Mouse (Mus musculus): ENCODE measurements around the gene Txndc2.
A peak's percentile ranks its signal among the peaks of the same experiment; 100 is the strongest.

The Txndc2 gene

GRCm38 (mm10) chr17:65613463-65614412 lies 28.2 kb downstream of the Txndc2 start, which contains the start of gene Vapa:
TSS of gene Vapa (minus strand) at chr17:65613555.
- peak; percentile 89 for ATAC-seq (ENCODE audit: insufficient number of reproducible peaks, low FRiP score, low TSS enrichment)

DNA sequence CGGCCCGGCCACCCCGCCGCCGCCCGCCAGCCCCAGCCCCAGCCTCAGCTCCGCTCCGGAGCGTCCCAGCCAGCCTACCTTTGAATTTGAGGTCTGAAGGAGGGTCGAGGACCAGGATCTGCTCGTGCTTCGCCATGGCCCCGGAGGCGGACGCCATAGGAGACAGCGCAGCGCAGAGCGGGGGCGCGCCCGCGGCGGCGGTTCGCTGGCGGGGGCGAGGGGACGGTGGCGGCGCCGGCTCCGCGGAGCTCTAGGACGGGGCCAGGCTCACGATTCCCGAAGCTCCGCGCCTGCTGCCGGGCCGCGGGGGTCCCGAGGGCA lies 28.9 kb downstream of the Txndc2 start:
- no peak; the same call in 1 of the 2 replicates for ATAC-seq (ENCODE audit: insufficient number of reproducible peaks, low FRiP score, low TSS enrichment)

GRCm38 (mm10) chr17:65612391-65613141 lies 29.4 kb downstream of the Txndc2 start:
- ATAC-seq (ENCODE audit: insufficient number of reproducible peaks, low FRiP score, low TSS enrichment) = peak; percentile 28

- ATAC-seq (ENCODE audit: insufficient number of reproducible peaks, low FRiP score, low TSS enrichment) = no peak
Measured at GRCm38 (mm10) chr17:65611721-65612120, 30.2 kb downstream of the Txndc2 start.

DNA sequence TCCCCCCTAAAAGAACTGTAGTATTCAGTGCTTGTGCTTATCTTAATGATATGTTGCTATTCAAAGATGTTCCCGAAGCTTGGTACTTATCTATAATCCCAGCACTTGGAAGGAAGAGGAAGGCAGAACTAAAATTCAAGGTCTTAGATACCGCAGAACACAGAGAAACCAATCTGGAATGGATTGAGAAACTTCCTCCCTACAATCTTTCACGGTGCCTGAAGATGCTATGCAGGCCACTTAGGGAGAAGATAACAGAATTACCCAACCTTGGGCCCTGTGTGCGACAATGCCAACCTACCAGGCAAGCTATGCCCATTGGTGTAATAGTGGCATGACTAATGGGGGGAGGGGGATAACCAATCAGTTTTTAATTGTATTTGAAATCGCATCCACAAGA lies 33.2 kb downstream of the Txndc2 start:
- no peak for ATAC-seq (ENCODE audit: insufficient number of reproducible peaks, low FRiP score, low TSS enrichment)

DNA sequence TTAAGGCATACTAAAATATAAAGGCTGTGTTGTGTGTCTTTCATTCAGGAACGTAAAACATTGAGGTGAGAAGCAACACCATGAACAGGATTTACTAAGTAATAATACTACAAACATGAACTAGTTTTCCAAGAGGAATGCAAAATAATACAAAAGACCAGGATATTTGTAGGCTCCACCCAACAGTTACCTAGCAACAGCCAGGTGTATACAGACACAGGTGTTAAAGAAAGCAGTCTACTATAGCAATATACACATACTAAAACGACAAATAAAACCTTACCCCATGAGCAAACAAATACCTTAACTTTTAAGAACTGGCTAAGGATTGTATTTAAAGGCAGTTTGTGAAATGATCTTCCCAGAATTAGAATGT lies 33.7 kb downstream of the Txndc2 start:
- ATAC-seq (ENCODE audit: insufficient number of reproducible peaks, low FRiP score, low TSS enrichment) = no peak

DNA sequence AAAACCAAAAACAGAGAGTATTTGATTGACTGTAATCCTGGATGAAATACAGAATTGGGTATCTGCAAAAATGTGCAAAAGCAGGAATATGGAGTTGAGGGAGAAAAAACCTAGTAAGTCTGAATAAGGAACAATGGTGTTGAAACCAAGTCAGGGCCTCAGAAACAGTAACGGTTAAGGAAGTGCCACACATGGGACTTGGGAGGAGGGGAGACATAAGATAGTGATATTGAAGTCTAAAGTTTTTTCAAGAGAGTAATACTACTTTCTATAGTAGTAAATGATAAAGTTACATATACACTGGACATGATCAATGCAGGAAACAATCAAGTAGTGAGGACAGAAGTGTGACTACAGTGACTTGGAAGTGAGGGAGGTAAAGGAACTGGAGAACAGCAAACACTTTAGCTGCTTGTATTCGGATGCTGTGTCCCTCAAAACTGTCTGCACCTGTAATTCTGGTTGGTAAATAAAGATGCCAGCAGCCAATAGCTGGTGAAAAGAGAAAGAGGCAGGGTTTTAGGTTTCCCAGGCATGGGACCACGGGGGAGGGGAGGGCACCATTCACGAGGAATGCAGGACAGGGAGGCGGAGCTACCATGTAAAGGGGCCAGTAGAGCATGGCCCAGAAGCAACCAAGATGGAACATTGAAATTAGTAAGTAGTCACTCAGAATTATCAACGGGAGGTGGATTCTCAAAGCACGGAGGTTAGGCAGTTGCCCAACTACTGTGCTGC lies 34.2 kb downstream of the Txndc2 start:
- ATAC-seq (ENCODE audit: insufficient number of reproducible peaks, low FRiP score, low TSS enrichment) = no peak

GRCm38 (mm10) chr17:65606014-65606413 lies 36.0 kb downstream of the Txndc2 start:
- no peak for ATAC-seq (ENCODE audit: insufficient number of reproducible peaks, low FRiP score, low TSS enrichment)

DNA sequence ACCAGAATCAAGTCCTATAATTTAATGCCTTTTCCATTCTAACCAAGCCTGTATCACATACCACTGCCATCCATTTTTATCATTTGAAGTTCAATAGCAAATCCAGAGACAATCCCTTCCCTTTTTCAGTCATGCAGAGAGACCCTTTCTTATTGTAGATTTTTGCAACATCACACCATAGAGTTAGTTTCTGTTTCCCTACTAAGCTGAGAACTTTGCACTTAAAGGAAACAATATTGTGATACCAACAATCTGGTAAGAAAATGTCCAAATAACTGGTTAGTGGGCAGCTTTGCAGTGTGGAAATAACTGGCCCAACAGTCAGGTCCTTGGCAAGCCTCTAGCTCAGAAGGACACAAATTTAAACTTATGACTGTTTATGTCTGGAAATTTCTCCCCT lies 37.1 kb downstream of the Txndc2 start:
- ATAC-seq (ENCODE audit: insufficient number of reproducible peaks, low FRiP score, low TSS enrichment) = no peak

DNA sequence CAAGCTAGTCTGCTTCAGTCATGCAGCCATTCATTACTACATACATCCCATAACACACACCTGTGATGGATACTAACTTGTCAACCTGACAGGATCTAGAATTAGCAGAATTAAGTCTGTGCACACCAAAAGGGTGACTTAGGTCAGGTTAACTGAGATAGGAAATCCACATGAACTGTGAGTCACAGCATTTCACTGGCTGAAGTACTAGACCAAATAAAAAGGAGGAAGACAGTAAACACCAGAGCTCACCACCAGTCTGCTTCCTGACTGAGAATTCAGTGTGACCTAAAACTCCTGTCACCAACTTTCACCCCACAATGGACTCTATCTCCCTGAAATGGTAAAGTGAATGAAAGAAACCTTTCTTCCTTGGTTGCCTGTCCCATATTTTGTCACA lies 37.7 kb downstream of the Txndc2 start:
- ATAC-seq (ENCODE audit: insufficient number of reproducible peaks, low FRiP score, low TSS enrichment) = no peak

- ATAC-seq (ENCODE audit: insufficient number of reproducible peaks, low FRiP score, low TSS enrichment) = no peak
Measured at GRCm38 (mm10) chr17:65597857-65598486, 44.0 kb downstream of the Txndc2 start.

GRCm38 (mm10) chr17:65594687-65595086 lies 47.3 kb downstream of the Txndc2 start:
- no peak for ATAC-seq (ENCODE audit: insufficient number of reproducible peaks, low FRiP score, low TSS enrichment)
